Mouse (Mus musculus) neural tube, embryonic 10.5 days (tissue): Measurements from ENCODE around the gene Kmo.

ENCODE experiments used
- DNase-seq: peaks from one replicate; pipeline ENCODE4 v3.0.0-alpha.2; 2017; ENCODE audit warnings: low spot score; ENCODE audit errors: extremely low spot score

The Kmo gene

DNA sequence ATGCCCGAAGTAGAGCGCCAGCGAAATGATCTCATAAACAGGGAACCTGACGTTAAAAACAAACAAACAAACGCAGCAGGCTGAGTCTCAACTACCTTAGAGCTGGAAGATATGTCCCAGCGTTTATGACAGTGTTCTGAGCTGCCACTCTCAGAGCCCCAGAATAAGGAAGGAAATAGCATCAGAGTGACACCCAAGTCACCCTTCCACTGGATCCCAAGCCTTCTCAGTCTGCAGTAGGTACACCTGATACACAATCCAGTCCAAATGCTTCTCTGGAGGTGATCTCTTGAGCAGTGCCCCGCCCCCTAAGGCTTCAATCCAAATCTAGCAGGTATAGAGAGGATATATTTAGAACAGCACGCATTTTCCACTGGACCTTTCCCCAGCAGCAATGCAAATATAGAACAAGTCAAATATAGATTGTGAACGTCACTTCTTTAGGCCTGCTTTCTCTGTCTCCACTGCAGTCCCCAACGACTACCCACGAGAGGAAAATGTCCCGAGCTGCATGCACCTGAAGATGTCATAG lies 73.3 kb downstream of the Kmo start:
- DNase-seq: no peak

DNA sequence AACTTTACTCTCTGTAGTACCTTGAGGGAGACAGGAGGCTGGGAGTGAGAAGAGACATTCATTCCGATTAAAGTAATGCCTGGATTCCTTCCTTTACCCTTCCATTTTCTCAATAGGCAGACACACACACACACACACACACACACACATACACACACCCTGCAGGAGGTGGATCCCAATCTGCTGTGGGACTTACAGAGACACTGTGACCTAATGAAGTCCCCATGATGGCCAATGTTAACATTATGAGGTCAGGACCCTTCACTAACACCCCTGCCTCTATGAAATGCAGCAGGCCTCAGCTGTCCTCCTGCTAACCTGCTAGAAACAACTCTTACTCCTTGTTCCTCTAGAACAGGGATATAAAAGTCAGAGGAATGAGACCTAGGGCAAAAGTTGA lies 78.1 kb downstream of the Kmo start, which contains the start of gene Wdr64:
Wdr64 (plus strand) TSS at position 301 of the 400 bp plus-strand sequence.
- no peak for DNase-seq

DNA sequence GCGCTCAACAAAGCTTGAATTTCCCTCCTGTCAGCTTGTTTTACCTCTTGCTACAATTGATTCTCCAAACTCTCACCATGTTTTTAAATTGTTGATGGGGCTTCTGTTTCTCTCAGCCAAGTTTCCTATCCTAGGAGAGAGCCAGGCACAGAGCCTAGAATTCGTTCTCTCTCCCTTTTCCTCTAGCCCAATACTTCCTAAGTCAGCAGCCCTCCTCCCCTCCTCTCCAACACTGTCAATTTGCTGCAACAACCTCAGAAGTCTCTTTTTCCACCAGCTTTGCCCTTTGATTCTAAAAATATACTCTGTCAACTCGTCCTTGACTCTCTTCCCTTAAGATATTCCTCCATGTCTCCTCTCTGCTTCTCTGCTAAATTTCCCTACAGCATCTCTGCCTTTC lies 79.2 kb downstream of the Kmo start:
- no peak for DNase-seq

DNA sequence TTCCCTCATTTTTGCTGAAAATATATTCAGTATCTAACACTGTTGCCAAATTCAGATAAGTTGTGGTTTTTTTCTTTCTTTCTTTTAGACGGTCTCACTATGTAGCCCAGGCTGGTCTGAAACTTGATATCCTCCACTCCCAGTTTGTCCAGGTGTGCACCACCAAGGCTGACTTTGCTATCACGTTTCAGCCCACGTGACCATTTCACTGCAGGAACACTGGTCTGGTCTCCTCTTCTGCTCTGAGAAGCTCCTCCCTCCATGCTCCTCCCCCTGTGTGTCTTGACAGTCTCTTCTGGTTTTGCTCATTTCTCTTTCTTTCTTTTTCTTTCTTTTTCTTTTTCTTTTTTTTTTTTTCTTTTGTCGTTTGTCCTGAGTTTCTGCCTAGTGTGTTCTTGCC lies 79.6 kb downstream of the Kmo start:
- DNase-seq: no peak

DNA sequence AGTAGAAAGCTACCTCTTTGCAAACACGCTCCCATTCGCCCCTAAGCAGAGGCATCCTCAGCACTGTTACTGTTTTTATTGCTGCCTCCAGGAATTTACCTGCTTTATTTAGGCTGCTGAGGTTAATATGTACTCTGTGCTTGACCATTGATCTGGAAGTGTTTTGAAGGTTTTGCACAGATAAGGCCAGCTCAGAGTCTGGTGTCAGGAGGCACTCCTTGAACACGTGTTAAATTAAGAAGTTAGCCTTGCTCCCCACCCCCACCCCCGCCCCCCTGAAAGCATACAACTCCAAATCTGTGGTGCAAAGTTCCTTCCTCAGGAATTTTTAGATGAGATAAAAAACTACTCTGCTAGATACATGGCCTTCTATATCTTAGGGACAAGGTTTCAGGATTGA lies 81.0 kb downstream of the Kmo start:
- no peak for DNase-seq

DNA sequence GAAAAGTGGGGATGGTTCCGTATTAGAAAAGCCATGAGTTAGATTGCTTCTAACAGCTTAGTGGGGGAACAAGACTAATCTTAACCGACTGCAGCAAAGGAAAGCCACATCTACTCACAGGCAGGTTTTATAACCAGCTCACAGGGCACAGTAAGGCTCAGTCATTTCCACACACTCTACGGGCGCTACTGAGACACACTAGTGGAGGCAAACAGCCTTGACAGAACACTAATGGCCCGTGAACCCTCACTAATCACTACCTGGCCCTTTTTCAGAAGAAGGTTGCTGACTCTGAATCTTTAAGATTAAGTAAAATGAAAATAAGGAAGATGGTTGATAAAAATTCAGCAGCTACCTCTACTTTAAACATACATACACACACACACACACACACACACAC lies 87.4 kb downstream of the Kmo start:
- DNase-seq: no peak

DNA sequence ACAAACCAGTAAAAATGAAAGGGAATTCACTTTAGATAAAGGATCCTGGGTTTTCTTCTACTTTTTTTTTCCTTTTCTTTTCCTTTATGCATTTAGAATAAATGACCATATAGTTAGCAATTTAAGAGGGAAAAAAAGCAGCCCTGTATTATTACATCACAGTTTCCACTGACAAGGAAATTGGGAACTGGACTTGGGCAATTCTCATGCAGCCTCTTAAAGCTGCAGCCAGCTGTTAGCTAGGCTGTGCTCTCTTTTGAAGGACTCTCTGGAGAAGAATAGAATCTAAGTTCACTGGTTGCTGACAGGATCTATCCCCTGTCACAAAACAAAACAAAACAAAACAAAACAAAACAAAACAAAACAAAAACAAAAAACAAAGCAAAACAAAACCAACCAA lies 87.8 kb downstream of the Kmo start:
- no peak for DNase-seq
